Mouse (Mus musculus) stomach, embryonic 15.5 days (tissue): ENCODE measurements at regions not wholly inside any gene's neighbourhood (a gene's known extent, or its start where the extent isn't known, plus 50 kb on each side); places are given as distances from the start of the nearest gene placed in this dataset.

Experiments
- ATAC-seq: fragments of 200-750 bp; cut with Nextera tagmentation; 2 replicates; pipeline ENCODE4 v1.8.0; 2017; ENCODE audit warnings: low read depth, moderate number of reproducible peaks, moderate TSS enrichment; ENCODE audit not compliant: insufficient read depth, low FRiP score
- H3K27ac ChIP-seq: fragments of 300-500 bp; sonication (generic); 2 replicates; pipeline ENCODE4 v1.5.1; 2015; ENCODE audit warnings: mild to moderate bottlenecking, inconsistent platforms
- H3K27me3 ChIP-seq: fragments of 300-500 bp; sonication (generic); replicated peaks from 2 replicates; pipeline ENCODE4 v1.6.1; 2015; ENCODE audit warnings: inconsistent platforms
- H3K36me3 ChIP-seq: fragments of 300-500 bp; sonication (generic); 2 replicates; pipeline ENCODE4 v1.6.1; 2015; ENCODE audit warnings: inconsistent platforms
- H3K4me1 ChIP-seq: fragments of 300-500 bp; sonication (generic); 2 replicates; pipeline ENCODE4 v1.6.1; 2015; ENCODE audit warnings: inconsistent platforms
- H3K4me2 ChIP-seq: fragments of 300-500 bp; sonication (generic); 2 replicates; pipeline ENCODE4 v1.6.1; 2015; ENCODE audit warnings: mild to moderate bottlenecking, inconsistent platforms
- H3K4me3 ChIP-seq: fragments of 300-500 bp; sonication (generic); replicated peaks from 2 replicates; pipeline ENCODE4 v1.5.1; 2015; ENCODE audit warnings: inconsistent platforms
- H3K9ac ChIP-seq: fragments of 300-500 bp; sonication (generic); 2 replicates; pipeline ENCODE4 v1.6.1; 2015; ENCODE audit warnings: inconsistent platforms
- H3K9me3 ChIP-seq: fragments of 300-500 bp; sonication (generic); 2 replicates; pipeline ENCODE4 v1.6.1; 2016; ENCODE audit warnings: inconsistent platforms
- WGBS: fragments of 180-500 bp; shearing (Covaris S2); methylation state at CpG from one replicate; pipeline ENCODE4 v1.1.7; 2015; 5-methylcytosine and 5-hydroxymethylcytosine counted together

- Histone ChIP-seq H3K4me3 (no peak overlapping the region), H3K4me1 (no peaks in the 10 kb centered on the region), H3K27ac (no peak overlapping the region), H3K9ac (no peak overlapping the region), H3K27me3 (no peaks in the 10 kb centered on the region), H3K36me3 (no peaks in the 10 kb centered on the region), H3K9me3 (no peaks in the 10 kb centered on the region), H3K4me2 (no peak overlapping the region)
- WGBS, result 60% methylated on average over 1 of the region's 1 CpGs
- no peak for ATAC-seq
Observed at GRCm38 (mm10) chr4:50106557-50106956, 261.0 kb upstream of the Grin3a start.

- Histone ChIP-seq H3K27ac (no peak overlapping the region), H3K4me3 (no peak overlapping the region), H3K27me3 (no peaks in the 10 kb centered on the region), H3K36me3 (no peaks in the 10 kb centered on the region), H3K9ac (no peak overlapping the region), H3K4me2 (no peak overlapping the region), H3K4me1 (no peaks in the 10 kb centered on the region), H3K9me3 (no peaks in the 10 kb centered on the region)
- ATAC-seq, result no peak
Observed at GRCm38 (mm10) chr4:50087860-50088259, 242.3 kb upstream of the Grin3a start.

DNA sequence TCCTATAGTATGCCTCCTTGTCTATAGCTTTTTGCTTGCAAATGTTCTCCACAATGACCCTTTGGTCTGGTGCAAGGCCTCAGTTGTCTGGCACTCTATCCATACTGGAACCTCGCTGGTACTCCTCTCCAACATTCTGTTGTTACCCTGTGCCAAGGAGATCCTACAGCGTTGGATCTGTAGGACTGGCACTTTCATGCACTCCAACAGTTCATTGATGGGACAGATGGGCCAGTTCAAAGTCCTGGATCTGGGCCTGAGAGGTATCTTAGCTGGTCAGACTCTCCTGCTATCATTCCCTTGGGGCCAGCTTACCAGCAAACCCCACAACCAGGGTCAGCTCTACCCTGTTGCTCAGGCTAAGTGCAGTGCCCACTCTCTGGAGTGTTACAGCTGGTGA is 241.1 kb upstream of the Grin3a start:
- no peak overlapping the region for H3K27ac ChIP-seq
- no peak overlapping the region for H3K4me2 ChIP-seq
- no peak overlapping the region for H3K9ac ChIP-seq
- H3K4me1 ChIP-seq, result no peaks in the 10 kb centered on the region
- no peak overlapping the region for H3K4me3 ChIP-seq
- H3K27me3 ChIP-seq, result no peaks in the 10 kb centered on the region
- ATAC-seq, result no peak
- 73% methylated on average over 2 of the region's 2 CpGs for WGBS
- no peaks in the 10 kb centered on the region for H3K9me3 ChIP-seq
- H3K36me3 ChIP-seq, result no peaks in the 10 kb centered on the region

DNA sequence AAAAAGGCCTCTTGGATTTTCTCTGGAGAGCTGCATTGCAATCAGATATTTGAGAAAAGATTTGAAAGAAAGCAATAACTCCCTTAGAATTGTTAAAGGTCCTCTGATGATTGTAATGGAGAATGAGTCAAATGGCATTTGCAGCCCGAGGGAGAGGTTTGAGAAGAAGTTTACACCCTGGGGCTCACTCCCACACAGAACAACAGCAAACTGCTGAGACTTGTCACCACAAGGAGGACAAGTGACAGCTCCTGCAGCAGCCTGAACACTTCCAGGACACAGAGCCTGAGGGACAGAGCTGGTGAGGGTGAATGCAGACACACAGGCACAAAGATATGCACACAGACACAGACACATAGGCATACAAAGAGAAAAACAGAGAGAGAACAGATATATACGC is 210.0 kb upstream of the Grin3a start:
- no peak overlapping the region for H3K27ac ChIP-seq
- no peaks in the 10 kb centered on the region for H3K4me1 ChIP-seq
- H3K4me2 ChIP-seq, result no peak overlapping the region
- no peak overlapping the region for H3K4me3 ChIP-seq
- WGBS, result 44% methylated on average over 2 of the region's 2 CpGs
- H3K9me3 ChIP-seq, result no peaks in the 10 kb centered on the region
- H3K27me3 ChIP-seq, result no peaks in the 10 kb centered on the region
- no peak overlapping the region for H3K9ac ChIP-seq
- no peaks in the 10 kb centered on the region for H3K36me3 ChIP-seq
- no peak for ATAC-seq

DNA sequence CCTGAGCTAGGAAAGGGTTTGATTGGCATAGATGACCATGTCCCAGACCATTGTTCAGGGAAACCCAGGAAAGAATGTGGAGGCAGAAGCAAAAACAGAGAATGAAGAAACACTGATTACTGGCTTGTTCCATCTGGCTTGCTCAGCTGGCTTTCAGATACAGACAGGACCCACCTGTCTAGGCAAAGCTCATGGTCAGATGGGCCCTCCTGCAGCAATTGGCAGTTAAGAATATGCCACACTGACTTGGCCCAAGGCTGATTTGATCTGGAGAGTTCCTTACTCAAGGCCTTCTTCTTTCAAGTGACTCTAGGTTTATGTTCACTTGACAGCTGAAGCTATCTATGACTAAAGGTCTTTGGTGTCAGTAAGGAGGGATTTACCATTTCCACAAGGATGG is 195.9 kb upstream of the Grin3a start:
- no peak overlapping the region for H3K4me2 ChIP-seq
- no peak overlapping the region for H3K27ac ChIP-seq
- H3K9ac ChIP-seq, result no peak overlapping the region
- H3K4me3 ChIP-seq, result no peak overlapping the region
- no peaks in the 10 kb centered on the region for H3K27me3 ChIP-seq
- H3K9me3 ChIP-seq, result no peaks in the 10 kb centered on the region
- H3K4me1 ChIP-seq, result no peaks in the 10 kb centered on the region
- H3K36me3 ChIP-seq, result no peaks in the 10 kb centered on the region
- ATAC-seq, result no peak

DNA sequence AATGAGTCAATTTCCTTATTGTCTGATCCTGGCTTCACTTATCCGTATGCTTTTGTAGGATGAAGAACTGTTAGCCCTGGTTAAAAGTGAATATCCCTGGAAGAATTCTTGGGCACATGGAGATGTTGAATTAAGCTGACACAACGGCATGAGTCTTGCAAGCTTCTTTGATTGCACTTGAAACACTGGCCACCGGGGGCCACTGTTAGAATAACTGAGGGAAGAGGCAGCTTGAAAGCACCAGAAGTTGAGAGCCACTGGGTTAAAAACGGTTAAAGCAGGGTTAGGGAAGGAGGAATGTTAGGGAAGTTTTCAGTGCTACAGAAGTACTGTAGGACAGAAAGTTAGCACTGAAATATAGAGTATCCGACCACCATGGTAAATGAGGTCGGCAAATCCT is 190.5 kb upstream of the Grin3a start:
- 55% methylated on average over 6 of the region's 6 CpGs for WGBS
- no peaks in the 10 kb centered on the region for H3K27me3 ChIP-seq
- no peaks in the 10 kb centered on the region for H3K36me3 ChIP-seq
- H3K9ac ChIP-seq, result no peak overlapping the region
- no peak overlapping the region for H3K4me3 ChIP-seq
- H3K4me2 ChIP-seq, result no peak overlapping the region
- no peak overlapping the region for H3K27ac ChIP-seq
- no peaks in the 10 kb centered on the region for H3K4me1 ChIP-seq
- no peaks in the 10 kb centered on the region for H3K9me3 ChIP-seq
- ATAC-seq, result no peak

GRCm38 (mm10) chr4:50025356-50025755 is 179.8 kb upstream of the Grin3a start:
- no peak overlapping the region for H3K27ac ChIP-seq
- H3K4me1 ChIP-seq, result no peaks in the 10 kb centered on the region
- H3K4me3 ChIP-seq, result no peak overlapping the region
- no peak overlapping the region for H3K9ac ChIP-seq
- ATAC-seq, result no peak
- no peaks in the 10 kb centered on the region for H3K27me3 ChIP-seq
- 61% methylated on average over 6 of the region's 6 CpGs for WGBS
- H3K36me3 ChIP-seq, result no peaks in the 10 kb centered on the region
- no peaks in the 10 kb centered on the region for H3K9me3 ChIP-seq
- H3K4me2 ChIP-seq, result no peak overlapping the region
